Mouse (Mus musculus) bone marrow, adult 2 months (tissue): Measurements from ENCODE around the gene Jpt1.

ENCODE experiments used
- CTCF ChIP-seq: fragments of 200-500 bp; IDR thresholded peaks from 2 replicates; pipeline ENCODE4 v1.5.1; 2011; ENCODE audit warnings: low read length, control low read depth; ENCODE audit not compliant: control insufficient read depth, insufficient read depth
- POLR2A ChIP-seq: fragments of 200-500 bp; IDR thresholded peaks from 2 replicates; pipeline ENCODE4 v1.6.1; 2011; ENCODE audit warnings: low read depth, mild to moderate bottlenecking, control low read depth, low read length, borderline replicate concordance; ENCODE audit not compliant: control insufficient read depth

- TF ChIP-seq POLR2A (no peak), CTCF (no peak)
Measured at GRCm38 (mm10) chr11:115448998-115449397, 65.2 kb downstream of the Jpt1 start.
